16 mouse cellular contexts compared by ENCODE assay signal in genomic region chr9:109218449-109218848, GRCm38 (mm10). TPM values are rescaled to one million over a fixed set of nuclear protein-coding genes. Genes with fewer than 3 reads are reported as not detected.
A peak's percentile ranks its signal among the peaks of the same experiment; 100 is the strongest.
DNase-seq lines count a peak whose midpoint lies in the region; ATAC-seq and TF ChIP-seq lines count a peak whose summit lies in the region.
"Had no signal": no experiment of that assay in that cellular context is flagged by ENCODE, and none has a peak within 500 bp of the region (broad histone marks: within the 10 kb centered on the region; RNA-seq: fewer than 3 reads in every experiment).

No protein-coding gene starts in this region.

- peaks cover 18% of the 10 kb centered on the region for H3K9me3 ChIP-seq in E14TG2a.4 (ENCODE audit: low read length)
- H3K9me3 ChIP-seq: lung, embryonic 15.5 days had no signal

- TF ChIP-seq CTCF in cerebellum, adult 2 months (IDR thresholded peaks at IDR 0.05; ENCODE audit: borderline replicate concordance, insufficient read depth, low read depth, low read length): no peak
- TF ChIP-seq CTCF in lung, adult 2 months (IDR thresholded peaks at IDR 0.05; ENCODE audit: insufficient read depth, low read length): peak; percentile 18; the same call in 1 of the 2 replicates
- peak; percentile 68 for TF ChIP-seq CTCF in E14TG2a.4 (conservative IDR thresholded peaks at IDR 0.05; ENCODE audit: low read length)
- peak; percentile 27; the same call in 1 of the 2 replicates for TF ChIP-seq CTCF in bone marrow, adult 2 months (IDR thresholded peaks at IDR 0.05; ENCODE audit: control insufficient read depth, insufficient read depth, low read length)
- TF ChIP-seq CTCF in gastrocnemius, adult 2 months (IDR thresholded peaks at IDR 0.05): no peak

- TF ChIP-seq POLR2A in cerebellum, adult 2 months (IDR thresholded peaks at IDR 0.05; ENCODE audit: borderline replicate concordance, insufficient read depth, low read length): no peak
- TF ChIP-seq POLR2A in lung, adult 2 months (IDR thresholded peaks at IDR 0.05; ENCODE audit: borderline replicate concordance, extremely low read depth, low read depth, low read length): no peak
- no peak for TF ChIP-seq POLR2A in bone marrow, adult 2 months (IDR thresholded peaks at IDR 0.05; ENCODE audit: borderline replicate concordance, control insufficient read depth, low read depth, low read length)

- intact Hi-C loops in gastrocnemius, adult 2 months (cut with DNase I): no loop called here

- H3K4me3 ChIP-seq in cerebellum, adult 2 months (replicated peaks; ENCODE audit: insufficient read depth, low read depth, low read length): no peak overlapping the region
- no peak overlapping the region for H3K4me3 ChIP-seq in lung, adult 2 months (replicated peaks; ENCODE audit: extremely low read depth, low read depth, low read length)
- no peak overlapping the region for H3K4me3 ChIP-seq in E14TG2a.4 (replicated peaks; ENCODE audit: low read length)
- H3K4me3 ChIP-seq in bone marrow, adult 2 months (replicated peaks; ENCODE audit: control insufficient read depth, low read depth, low read length): no peak overlapping the region
- no peak overlapping the region for H3K4me3 ChIP-seq in gastrocnemius, adult 2 months
- H3K4me3 ChIP-seq: erythroblast, embryonic 14.5 days; lung, embryonic 15.5 days had no signal

- WGBS in cerebellum, adult 2 months: 65% methylated on average over 6 of the region's 6 CpGs
- 60% methylated on average over 6 of the region's 6 CpGs for WGBS in lung, adult 2 months
- WGBS in bone marrow, adult 2 months: 66% methylated on average over 6 of the region's 6 CpGs

- no peaks in the 10 kb centered on the region for H3K4me1 ChIP-seq in cerebellum, adult 2 months (ENCODE audit: control insufficient read depth, insufficient read depth, low read length)
- no peaks in the 10 kb centered on the region for H3K4me1 ChIP-seq in lung, adult 2 months (ENCODE audit: control insufficient read depth, insufficient read depth, low read length)
- no peaks in the 10 kb centered on the region for H3K4me1 ChIP-seq in E14TG2a.4 (replicated peaks; ENCODE audit: low read depth, low read length)
- no peaks in the 10 kb centered on the region for H3K4me1 ChIP-seq in bone marrow, adult 2 months (ENCODE audit: control insufficient read depth, insufficient read depth, low read length)
- H3K4me1 ChIP-seq: lung, embryonic 15.5 days had no signal

- H3K27me3 ChIP-seq in cerebellum, adult 2 months (ENCODE audit: control insufficient read depth, insufficient read depth, low read length): no peaks in the 10 kb centered on the region
- H3K27me3 ChIP-seq in E14TG2a.4 (ENCODE audit: insufficient read depth, low read length): no peaks in the 10 kb centered on the region
- H3K27me3 ChIP-seq: lung, embryonic 15.5 days had no signal

- peak; percentile 1 to 11 for DNase-seq in cerebellum, postnatal 14 days
- no peak for DNase-seq in cerebellum, adult 2 months
- no peak for DNase-seq in lung, adult 2 months
- DNase-seq in lung, postnatal 36 days: no peak
- no peak for DNase-seq in gastrocnemius, adult 2 months

- no peaks in the 10 kb centered on the region for H3K36me3 ChIP-seq in E14TG2a.4 (ENCODE audit: insufficient read depth, low read length)
- H3K36me3 ChIP-seq: lung, embryonic 15.5 days had no signal

- no peak overlapping the region for H3K27ac ChIP-seq in cerebellum, adult 2 months (ENCODE audit: insufficient read depth, low read length)
- H3K27ac ChIP-seq in bone marrow, adult 2 months (ENCODE audit: control insufficient read depth, insufficient read depth, low read depth, low read length, poor library complexity): no peak overlapping the region
- no peak overlapping the region for H3K27ac ChIP-seq in gastrocnemius, adult 2 months
- H3K27ac ChIP-seq: lung, embryonic 15.5 days had no signal

- ATAC-seq in frontal cortex, adult (ENCODE audit: low TSS enrichment): no peak
- ATAC-seq: midbrain, embryonic 16.5 days had no signal

RNA-seq across cellular contexts. Expression of gene Fbxw20, which starts 16.1 kb away (rescaled TPM):
- polyA plus RNA-seq in cerebellum, adult 2 months (2012; rRNA removed): not detected in 2 replicates
- polyA plus RNA-seq in lung, adult 2 months (2012; rRNA removed): not detected in 2 replicates
- not detected in 2 replicates for polyA plus RNA-seq in bone marrow, adult 2 months (2011; ENCODE audit: insufficient read depth, insufficient read length, low replicate concordance, missing spikeins)
- total RNA-seq in gastrocnemius, adult 2 months (2021): not detected
- total RNA-seq: common myeloid progenitor, adult 5-6 weeks; hematopoietic stem cell, adult 5-6 weeks; left cerebral cortex, postnatal 25 days had no signal
- polyA plus RNA-seq: erythroblast, embryonic 14.5 days; lung, embryonic 15.5 days; midbrain, embryonic 16.5 days; neural tube, embryonic 14.5 days; stomach, embryonic 16.5 days had no signal

RNA-seq across cellular contexts. Expression of gene Fbxw13, which starts 22.7 kb away (rescaled TPM):
- not detected in 2 replicates for polyA plus RNA-seq in cerebellum, adult 2 months (2012; rRNA removed)
- not detected in 2 replicates for polyA plus RNA-seq in lung, adult 2 months (2012; rRNA removed)
- not detected in 2 replicates for polyA plus RNA-seq in bone marrow, adult 2 months (2011; ENCODE audit: insufficient read depth, insufficient read length, low replicate concordance, missing spikeins)
- not detected for total RNA-seq in gastrocnemius, adult 2 months (2021)
- total RNA-seq: common myeloid progenitor, adult 5-6 weeks; hematopoietic stem cell, adult 5-6 weeks; left cerebral cortex, postnatal 25 days had no signal
- polyA plus RNA-seq: erythroblast, embryonic 14.5 days; lung, embryonic 15.5 days; midbrain, embryonic 16.5 days; neural tube, embryonic 14.5 days; stomach, embryonic 16.5 days had no signal

RNA-seq across cellular contexts. Expression of gene Fbxw21, which starts 56.6 kb away (rescaled TPM):
- polyA plus RNA-seq in cerebellum, adult 2 months (2012; rRNA removed): not detected in 2 replicates
- not detected in 2 replicates for polyA plus RNA-seq in lung, adult 2 months (2012; rRNA removed)
- polyA plus RNA-seq in bone marrow, adult 2 months (2011; ENCODE audit: insufficient read depth, insufficient read length, low replicate concordance, missing spikeins): not detected in 2 replicates
- total RNA-seq in gastrocnemius, adult 2 months (2021): not detected
- total RNA-seq: common myeloid progenitor, adult 5-6 weeks; hematopoietic stem cell, adult 5-6 weeks; left cerebral cortex, postnatal 25 days had no signal
- polyA plus RNA-seq: erythroblast, embryonic 14.5 days; lung, embryonic 15.5 days; midbrain, embryonic 16.5 days; neural tube, embryonic 14.5 days; stomach, embryonic 16.5 days had no signal

Comparison
In these comparisons a context has a peak if more than half of its experiments do, and no peak if none do; other contexts are left out.
1. DNase-seq: peak in cerebellum, postnatal 14 days (2 of 2); none in cerebellum, adult 2 months (0 of 2), lung, adult 2 months (single experiment), lung, postnatal 36 days (single experiment) and gastrocnemius, adult 2 months (single experiment).
2. CTCF ChIP-seq: peak in lung, adult 2 months (single experiment), E14TG2a.4 (single experiment) and bone marrow, adult 2 months (single experiment); none in cerebellum, adult 2 months (single experiment) and gastrocnemius, adult 2 months (single experiment).